8 mouse cellular contexts compared by ENCODE assay signal in genomic region chr1:131378081-131378913, GRCm38 (mm10).
DNase-seq lines count a peak whose midpoint lies in the region; ATAC-seq and TF ChIP-seq lines count a peak whose summit lies in the region.

No protein-coding gene starts in this region.

- WGBS in heart, embryonic 10.5 days, result 62% methylated on average over 7 of the region's 7 CpGs
- WGBS in macrophage (ENCODE audit: missing documents), result 51% methylated on average over 7 of the region's 7 CpGs
- WGBS in thymus, adult 2 months, result 59% methylated on average over 7 of the region's 7 CpGs

- no peaks in the 10 kb centered on the region for H3K27me3 ChIP-seq in heart, embryonic 10.5 days (ENCODE audit: insufficient read depth, poor library complexity, severe bottlenecking)
- no peaks in the 10 kb centered on the region for H3K27me3 ChIP-seq in thymus, adult 2 months (ENCODE audit: control insufficient read depth, insufficient read depth, low read length)

- peaks cover 36% of the 10 kb centered on the region for H3K4me1 ChIP-seq in heart, embryonic 10.5 days
- H3K4me1 ChIP-seq in thymus, adult 2 months (replicated peaks; ENCODE audit: control insufficient read depth, insufficient read depth, low read length), result peaks cover 10% of the 10 kb centered on the region

- H3K4me3 ChIP-seq in left cerebral cortex, adult 2 months, result no peak overlapping the region
- H3K4me3 ChIP-seq in heart, embryonic 10.5 days, result no peak overlapping the region
- no peak overlapping the region for H3K4me3 ChIP-seq in macrophage (ENCODE audit: inconsistent target)
- no peak overlapping the region for H3K4me3 ChIP-seq in thymus, adult 2 months (ENCODE audit: control insufficient read depth, insufficient read depth, low read length)

- no peaks in the 10 kb centered on the region for H3K9me3 ChIP-seq in heart, embryonic 10.5 days

- peaks cover 9% of the 10 kb centered on the region for H3K36me3 ChIP-seq in heart, embryonic 10.5 days
- no peaks in the 10 kb centered on the region for H3K36me3 ChIP-seq in macrophage (ENCODE audit: inconsistent target)
- no peaks in the 10 kb centered on the region for H3K36me3 ChIP-seq in thymus, adult 2 months (ENCODE audit: control insufficient read depth, insufficient read depth, low read length)

- DNase-seq in left cerebral cortex, adult 2 months (ENCODE audit: extremely low spot score in 1 of 2, low spot score in 2 of 2), result no peak
- no peak for DNase-seq in left cerebral cortex, adult 18-20 months (ENCODE audit: low spot score in 2 of 2)
- no peak for DNase-seq in heart, embryonic 10.5 days (ENCODE audit: low spot score)
- no peak for DNase-seq in thymus, adult 2 months
- DNase-seq in spleen, adult 12 weeks (ENCODE audit: low spot score), result no peak
- DNase-seq in right cerebral cortex, postnatal 10 days (ENCODE audit: low spot score in 2 of 2), result no peak

- H3K79me2 ChIP-seq in macrophage (ENCODE audit: inconsistent target), result peaks cover 50% of the 10 kb centered on the region

- TF ChIP-seq CTCF in left cerebral cortex, adult 2 months (IDR thresholded peaks at IDR 0.05), result no peak
- no peak for TF ChIP-seq CTCF in thymus, adult 2 months (IDR thresholded peaks at IDR 0.05; ENCODE audit: borderline replicate concordance, control insufficient read depth, extremely low read depth, insufficient read depth, low read length, poor library complexity)

- TF ChIP-seq POLR2A in thymus, adult 2 months (IDR thresholded peaks at IDR 0.05; ENCODE audit: control insufficient read depth, extremely low read depth, insufficient read depth, low read length, poor library complexity), result no peak

- peak overlapping the region; percentile 20; the same call in 1 of the 2 replicates for H3K27ac ChIP-seq in left cerebral cortex, adult 2 months
- peak overlapping the region; percentile 36; the same call in 1 of the 2 replicates for H3K27ac ChIP-seq in heart, embryonic 10.5 days
- H3K27ac ChIP-seq in macrophage, result peak overlapping the region; percentile 97
- no peak overlapping the region for H3K27ac ChIP-seq in thymus, adult 2 months (ENCODE audit: control insufficient read depth, insufficient read depth, low read length)

- ATAC-seq in common myeloid progenitor, adult 5-6 weeks (replicated peaks; ENCODE audit: low read depth, poor library complexity, severe bottlenecking), result peak; percentile 29; the same call in 1 of the 2 replicates

- intact Hi-C loops in left cerebral cortex, adult 2 months (cut with DNase I), result no loop called here
